Mouse (Mus musculus): ENCODE results near the gene AC170998.1.

GRCm38 (mm10) chr17:28715832-28716548 lies 9.9 kb upstream of the AC170998.1 start:
- no peak for TF ChIP-seq CTCF (IDR thresholded peaks at IDR 0.05; ENCODE audit: low read depth)
- TF ChIP-seq EP300 (IDR thresholded peaks at IDR 0.05; ENCODE audit: low read depth): no peak
